Mouse (Mus musculus) limb, embryonic 10.5 days (tissue): ENCODE measurements at regions not wholly inside any gene's neighbourhood (a gene's known extent, or its start where the extent isn't known, plus 50 kb on each side); places are given as distances from the start of the nearest gene placed in this dataset.

Experiments
- DNase-seq: peaks from one replicate; pipeline ENCODE4 v3.0.0-alpha.2; 2017; ENCODE audit warnings: low spot score
- H3K27ac ChIP-seq: fragments of 300-500 bp; sonication (generic); 2 replicates; pipeline ENCODE4 v1.5.1; 2016; ENCODE audit warnings: mild to moderate bottlenecking
- H3K27me3 ChIP-seq: fragments of 300-500 bp; sonication (generic); 2 replicates; pipeline ENCODE4 v1.6.1; 2016; ENCODE audit warnings: low read depth, mild to moderate bottlenecking; ENCODE audit not compliant: poor library complexity, severe bottlenecking
- H3K36me3 ChIP-seq: fragments of 300-500 bp; sonication (generic); 2 replicates; pipeline ENCODE4 v1.6.1; 2016; ENCODE audit warnings: mild to moderate bottlenecking, moderate library complexity
- H3K4me1 ChIP-seq: fragments of 300-500 bp; sonication (generic); 2 replicates; pipeline ENCODE4 v1.6.1; 2016
- H3K4me3 ChIP-seq: fragments of 300-500 bp; sonication (generic); 2 replicates; pipeline ENCODE4 v1.5.1; 2016; ENCODE audit warnings: mild to moderate bottlenecking, moderate library complexity
- H3K9me3 ChIP-seq: fragments of 300-500 bp; sonication (generic); replicated peaks from 2 replicates; pipeline ENCODE4 v1.6.1; 2016; ENCODE audit warnings: mild to moderate bottlenecking
- WGBS: fragments of 180-500 bp; shearing (Covaris S2); methylation state at CpG from one replicate; pipeline ENCODE4 v1.1.7; 2016; 5-methylcytosine and 5-hydroxymethylcytosine counted together

- H3K4me3 ChIP-seq, result no peak overlapping the region
- no peak for DNase-seq
- H3K9me3 ChIP-seq, result no peaks in the 10 kb centered on the region
- H3K27me3 ChIP-seq, result no peaks in the 10 kb centered on the region
- no peak overlapping the region for H3K27ac ChIP-seq
- 86% methylated on average over 3 of the region's 3 CpGs for WGBS
- H3K36me3 ChIP-seq, result no peaks in the 10 kb centered on the region
- H3K4me1 ChIP-seq, result no peaks in the 10 kb centered on the region
Observed at GRCm38 (mm10) chr10:16681001-16681400, 1042.0 kb upstream of the Cited2 start.

- no peak overlapping the region for H3K4me3 ChIP-seq
- no peak overlapping the region for H3K27ac ChIP-seq
- H3K9me3 ChIP-seq, result no peaks in the 10 kb centered on the region
- no peaks in the 10 kb centered on the region for H3K36me3 ChIP-seq
- no peak for DNase-seq
- no peaks in the 10 kb centered on the region for H3K4me1 ChIP-seq
- 94% methylated on average over 1 of the region's 1 CpGs for WGBS
- H3K27me3 ChIP-seq, result no peaks in the 10 kb centered on the region
Observed at GRCm38 (mm10) chr10:16685352-16685751, 1037.7 kb upstream of the Cited2 start.

- Histone ChIP-seq H3K9me3 (no peaks in the 10 kb centered on the region), H3K4me1 (no peaks in the 10 kb centered on the region), H3K27me3 (no peaks in the 10 kb centered on the region), H3K4me3 (no peak overlapping the region), H3K27ac (no peak overlapping the region), H3K36me3 (no peaks in the 10 kb centered on the region)
- DNase-seq, result no peak
- 81% methylated on average over 2 of the region's 2 CpGs for WGBS
Observed at GRCm38 (mm10) chr10:16706976-16707375, 1016.0 kb upstream of the Cited2 start.

GRCm38 (mm10) chr10:16713143-16713542, 1009.9 kb upstream of the Cited2 start:
- no peak overlapping the region for H3K27ac ChIP-seq
- no peaks in the 10 kb centered on the region for H3K36me3 ChIP-seq
- H3K9me3 ChIP-seq, result no peaks in the 10 kb centered on the region
- no peaks in the 10 kb centered on the region for H3K27me3 ChIP-seq
- no peak overlapping the region for H3K4me3 ChIP-seq
- no peak for DNase-seq
- 62% methylated on average over 3 of the region's 3 CpGs for WGBS
- 0 out of 2 replicates have a peak, but pooled peaks cover 3% of the 10 kb centered on the region for H3K4me1 ChIP-seq

- Histone ChIP-seq H3K27me3 (no peaks in the 10 kb centered on the region), H3K4me3 (no peak overlapping the region), H3K36me3 (no peaks in the 10 kb centered on the region), H3K27ac (no peak overlapping the region), H3K4me1 (0 out of 2 replicates have a peak, but pooled peaks cover 3% of the 10 kb centered on the region), H3K9me3 (no peaks in the 10 kb centered on the region)
- no peak for DNase-seq
- 75% methylated on average over 4 of the region's 4 CpGs for WGBS
Observed at GRCm38 (mm10) chr10:16714065-16714464, 1009.0 kb upstream of the Cited2 start.

- Histone ChIP-seq H3K4me3 (no peak overlapping the region), H3K27ac (no peak overlapping the region), H3K4me1 (0 out of 2 replicates have a peak, but pooled peaks cover 3% of the 10 kb centered on the region), H3K27me3 (no peaks in the 10 kb centered on the region), H3K9me3 (no peaks in the 10 kb centered on the region), H3K36me3 (no peaks in the 10 kb centered on the region)
- DNase-seq, result no peak
- 85% methylated on average over 2 of the region's 2 CpGs for WGBS
Observed at GRCm38 (mm10) chr10:16714526-16714925, 1008.5 kb upstream of the Cited2 start.

- no peaks in the 10 kb centered on the region for H3K9me3 ChIP-seq
Observed at GRCm38 (mm10) chr10:16742246-16742645, 980.8 kb upstream of the Cited2 start.

GRCm38 (mm10) chr10:16751546-16751945, 971.5 kb upstream of the Cited2 start:
- no peak for DNase-seq
- Histone ChIP-seq H3K4me1 (no peaks in the 10 kb centered on the region), H3K27ac (no peak overlapping the region), H3K36me3 (no peaks in the 10 kb centered on the region), H3K27me3 (no peaks in the 10 kb centered on the region), H3K4me3 (no peak overlapping the region), H3K9me3 (no peaks in the 10 kb centered on the region)

More at GRCm38 (mm10) chr10:16742246-16742645, 980.8 kb upstream of the Cited2 start:
- no peak for DNase-seq
- no peak overlapping the region for H3K27ac ChIP-seq
- H3K36me3 ChIP-seq, result no peaks in the 10 kb centered on the region
- no peaks in the 10 kb centered on the region for H3K4me1 ChIP-seq
- no peak overlapping the region for H3K4me3 ChIP-seq
- no peaks in the 10 kb centered on the region for H3K27me3 ChIP-seq

GRCm38 (mm10) chr10:16789641-16790243, 933.3 kb upstream of the Cited2 start:
- peaks cover 5% of the 10 kb centered on the region for H3K4me1 ChIP-seq
- WGBS, result 76% methylated on average over 4 of the region's 4 CpGs
- no peak for DNase-seq
- no peak overlapping the region for H3K4me3 ChIP-seq
- no peak overlapping the region for H3K27ac ChIP-seq
- H3K27me3 ChIP-seq, result no peaks in the 10 kb centered on the region
- H3K36me3 ChIP-seq, result no peaks in the 10 kb centered on the region
- no peaks in the 10 kb centered on the region for H3K9me3 ChIP-seq

- DNase-seq, result no peak
- H3K4me1 ChIP-seq, result no peaks in the 10 kb centered on the region
- WGBS, result 77% methylated on average over 2 of the region's 2 CpGs
Observed at GRCm38 (mm10) chr10:16803978-16804377, 919.0 kb upstream of the Cited2 start.

GRCm38 (mm10) chr10:16810716-16811115, 912.3 kb upstream of the Cited2 start:
- DNase-seq, result no peak
- no peak overlapping the region for H3K27ac ChIP-seq
- H3K27me3 ChIP-seq, result no peaks in the 10 kb centered on the region
- 67% methylated on average over 2 of the region's 2 CpGs for WGBS
- no peaks in the 10 kb centered on the region for H3K36me3 ChIP-seq
- no peak overlapping the region for H3K4me3 ChIP-seq
- no peaks in the 10 kb centered on the region for H3K9me3 ChIP-seq
- H3K4me1 ChIP-seq, result no peaks in the 10 kb centered on the region

More at GRCm38 (mm10) chr10:16803978-16804377, 919.0 kb upstream of the Cited2 start:
- H3K27me3 ChIP-seq, result no peaks in the 10 kb centered on the region
- no peaks in the 10 kb centered on the region for H3K36me3 ChIP-seq
- no peak overlapping the region for H3K27ac ChIP-seq
- no peak overlapping the region for H3K4me3 ChIP-seq
- no peaks in the 10 kb centered on the region for H3K9me3 ChIP-seq

GRCm38 (mm10) chr10:16814013-16814412, 909.0 kb upstream of the Cited2 start:
- Histone ChIP-seq H3K4me3 (no peak overlapping the region), H3K27me3 (no peaks in the 10 kb centered on the region), H3K36me3 (no peaks in the 10 kb centered on the region), H3K4me1 (no peaks in the 10 kb centered on the region), H3K27ac (no peak overlapping the region), H3K9me3 (no peaks in the 10 kb centered on the region)
- DNase-seq, result no peak
- 85% methylated on average over 2 of the region's 2 CpGs for WGBS

- WGBS, result 77% methylated on average over 1 of the region's 1 CpGs
- H3K36me3 ChIP-seq, result no peaks in the 10 kb centered on the region
- no peak overlapping the region for H3K27ac ChIP-seq
- H3K9me3 ChIP-seq, result no peaks in the 10 kb centered on the region
- no peak for DNase-seq
- H3K4me3 ChIP-seq, result no peak overlapping the region
- no peaks in the 10 kb centered on the region for H3K27me3 ChIP-seq
- no peaks in the 10 kb centered on the region for H3K4me1 ChIP-seq
Observed at GRCm38 (mm10) chr10:16861534-16861933, 861.5 kb upstream of the Cited2 start.

- Histone ChIP-seq H3K27me3 (no peaks in the 10 kb centered on the region), H3K9me3 (no peaks in the 10 kb centered on the region), H3K27ac (no peak overlapping the region), H3K4me1 (no peaks in the 10 kb centered on the region), H3K36me3 (no peaks in the 10 kb centered on the region), H3K4me3 (no peak overlapping the region)
- 81% methylated on average over 2 of the region's 2 CpGs for WGBS
- DNase-seq, result no peak
Observed at GRCm38 (mm10) chr10:16866914-16867313, 856.1 kb upstream of the Cited2 start.
